Mouse (Mus musculus) spleen, adult 2 months (tissue): ENCODE results near the gene Sdk1.

Experiments used
- CTCF ChIP-seq: fragments of 200-500 bp; IDR thresholded peaks from 2 replicates; pipeline ENCODE4 v1.5.1; 2011; ENCODE audit warnings: mild to moderate bottlenecking, inconsistent platforms; ENCODE audit not compliant: insufficient read depth, insufficient read length, insufficient replicate concordance; ENCODE audit errors: extremely low read depth
- POLR2A ChIP-seq: fragments of 200-500 bp; IDR thresholded peaks from 2 replicates; pipeline ENCODE4 v1.6.1; 2011; ENCODE audit warnings: low read depth, low read length, inconsistent platforms

DNA sequence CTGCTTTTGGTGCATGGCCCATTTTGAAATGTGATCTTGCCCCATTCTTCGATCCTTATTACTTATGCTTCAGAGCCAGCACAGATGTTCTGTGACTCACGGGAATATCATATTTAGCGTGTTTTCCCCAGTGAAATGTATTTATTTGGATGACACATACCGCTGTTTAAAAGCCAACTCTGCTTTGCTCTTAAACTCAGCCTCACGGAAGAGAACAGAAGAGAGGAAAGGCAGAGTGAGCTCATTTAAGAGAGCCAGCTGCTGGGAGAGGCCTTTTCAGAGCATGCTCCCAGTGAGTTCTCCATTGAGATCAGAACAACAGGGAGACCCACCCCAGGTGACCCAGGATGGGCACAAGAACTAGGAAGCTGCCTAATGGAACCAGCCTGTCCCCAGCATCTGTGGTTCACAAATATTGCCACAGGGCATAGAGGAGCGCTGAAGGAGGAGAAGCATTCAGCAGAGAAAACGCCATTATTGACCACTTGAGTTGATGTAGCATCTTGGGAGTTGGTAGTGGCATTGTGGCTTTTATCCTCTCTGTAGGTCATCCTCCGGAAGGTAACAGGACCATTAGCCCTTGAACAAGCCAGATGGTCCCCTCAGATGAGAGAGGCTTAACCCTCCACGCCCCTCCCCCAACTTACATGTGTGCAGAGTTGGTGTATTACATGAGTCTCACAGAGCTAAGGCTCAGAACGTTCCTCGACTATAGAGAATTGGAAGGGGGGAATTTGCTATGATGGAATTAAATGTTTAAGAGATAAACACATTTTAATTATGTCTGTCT, 38.8 kb upstream of the Sdk1 start:
- TF ChIP-seq CTCF (no peak), POLR2A (no peak)
